Mouse (Mus musculus) left cerebral cortex, adult 2 months (tissue): ENCODE results near the gene Sla2. TPM values are rescaled to one million over a fixed set of nuclear protein-coding genes. Genes with fewer than 3 reads are reported as not detected.
"Not testable (repeated sequence)": the region's sequence is repeated elsewhere in the genome, so short reads cannot be mapped to it uniquely, and the experiment has no call there.

Source experiments
- DNase-seq, 2 experiments: peaks; one replicate each; pipeline ENCODE4 v3.0.0; 2021 to 2022; ENCODE audit warnings: low spot score in 2 of 2, mixed read lengths in 1 of 2; ENCODE audit errors: extremely low spot score in 1 of 2
- H3K27ac ChIP-seq: fragments of 200-600 bp; 2 replicates; pipeline ENCODE4 v1.8.1; 2022
- H3K4me3 ChIP-seq: fragments of 200-600 bp; 2 replicates; pipeline ENCODE4 v1.8.1; 2022
- CTCF ChIP-seq: fragments of 200-600 bp; IDR thresholded peaks from 2 replicates; pipeline ENCODE4 v1.8.1; 2022; ENCODE audit warnings: antibody characterized with exemption, mild to moderate bottlenecking, moderate library complexity
- intact Hi-C: fragments of 180-260 bp; cut with DNase I; formaldehyde crosslinking; loops from one replicate; pipeline ENCODE4 v1.15.1; 2025
- long read RNA-seq, 2 experiments: library from polyadenylated mRNA; stranded (forward); transcript quantifications; one replicate each; pipeline ENCODE4 v2.0.0; 2021; ENCODE audit warnings: borderline mapping rate in 2 of 2
- total RNA-seq, 2 experiments: library from RNA; stranded (reverse); gene quantifications; 2 replicates each; pipeline ENCODE4 v1.2.3; 2021

The Sla2 gene
- total RNA-seq = under 1 TPM; 0.41 to 0.51 TPM
- long read RNA-seq, experiment 1, partial matches to known transcripts = 0 of 1 reads
- long read RNA-seq, experiment 1, other reads (novel, unspliced or antisense) = 0 of 1 reads
- long read RNA-seq, experiment 2, partial matches to known transcripts = 0 of 1 reads
- long read RNA-seq, experiment 2, other reads (novel, unspliced or antisense) = 1 of 1 reads

DNA sequence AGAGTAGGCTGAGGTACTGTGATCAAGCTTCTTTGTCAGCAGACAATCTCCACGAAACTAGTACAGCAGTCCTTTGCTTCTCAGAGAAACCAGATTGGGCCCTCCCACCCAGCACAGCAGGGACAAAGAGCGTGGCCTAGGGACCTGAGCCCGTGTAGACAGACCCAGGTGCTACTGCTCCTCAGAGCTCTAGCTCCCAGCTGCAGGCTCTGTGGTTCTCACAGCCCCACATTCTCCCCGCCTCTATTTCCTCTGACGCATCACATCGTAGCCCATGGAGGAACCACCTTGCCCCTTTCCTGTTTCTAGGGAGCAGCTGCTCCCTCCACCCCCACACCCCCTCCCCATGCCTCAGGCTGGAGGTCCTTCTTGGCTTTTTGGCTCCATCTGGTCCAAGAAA is at the start of gene Sla2:
Sla2 (minus strand) TSS at position 176 of the 400 bp plus-strand sequence.
- intact Hi-C loops = no loop called here
- TF ChIP-seq CTCF = no peak
- no peak within 1 kb of the TSS for H3K4me3 ChIP-seq
- no peak for DNase-seq
- no peak within 1 kb of the TSS for H3K27ac ChIP-seq

DNA sequence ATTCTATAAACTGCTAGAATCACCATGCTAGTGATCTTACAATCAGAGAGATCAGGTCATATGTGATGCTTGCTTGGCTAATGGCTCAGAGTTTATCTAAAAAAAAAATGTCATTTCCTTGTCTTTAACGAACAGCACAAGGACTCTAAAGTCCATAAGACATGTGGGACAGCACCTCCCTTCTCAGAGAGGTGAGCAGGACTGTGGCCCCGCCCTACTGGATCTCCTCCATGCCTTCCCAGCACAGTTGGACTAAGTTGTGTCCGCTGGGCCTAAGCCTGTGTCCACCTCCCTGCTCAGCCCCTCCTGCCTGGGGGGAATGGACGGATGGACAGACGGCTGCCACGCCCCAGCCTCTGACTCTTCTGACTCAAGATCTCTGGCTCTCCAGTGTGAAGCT is 48.0 kb upstream of the Sla2 start:
- DNase-seq = no peak
- intact Hi-C loops = no loop called here
- Histone ChIP-seq H3K4me3 (no peak overlapping the region), H3K27ac (no peak overlapping the region)
- no peak for TF ChIP-seq CTCF

DNA sequence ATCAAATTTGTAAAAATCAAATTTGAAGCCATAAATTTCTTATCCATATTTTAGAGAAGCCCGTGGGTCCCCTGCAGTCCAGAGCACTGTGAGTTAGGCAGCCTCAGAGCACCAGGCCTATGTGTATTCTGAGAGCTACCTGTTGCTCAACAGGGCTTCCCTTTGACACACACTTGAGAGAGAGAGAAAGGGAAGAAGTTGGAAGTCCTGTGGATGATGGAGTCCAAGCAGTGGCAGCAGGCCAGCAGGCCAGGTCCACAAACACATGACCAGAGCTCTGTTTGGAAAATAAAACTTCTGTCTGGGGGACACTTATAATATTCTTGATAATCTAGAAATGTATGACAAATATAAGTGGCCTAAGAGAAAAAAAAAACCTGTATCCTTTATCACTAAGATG is 46.4 kb upstream of the Sla2 start:
- no peak for TF ChIP-seq CTCF
- Histone ChIP-seq H3K27ac (no peak overlapping the region), H3K4me3 (no peak overlapping the region)
- intact Hi-C loops = no loop called here
- no peak for DNase-seq

DNA sequence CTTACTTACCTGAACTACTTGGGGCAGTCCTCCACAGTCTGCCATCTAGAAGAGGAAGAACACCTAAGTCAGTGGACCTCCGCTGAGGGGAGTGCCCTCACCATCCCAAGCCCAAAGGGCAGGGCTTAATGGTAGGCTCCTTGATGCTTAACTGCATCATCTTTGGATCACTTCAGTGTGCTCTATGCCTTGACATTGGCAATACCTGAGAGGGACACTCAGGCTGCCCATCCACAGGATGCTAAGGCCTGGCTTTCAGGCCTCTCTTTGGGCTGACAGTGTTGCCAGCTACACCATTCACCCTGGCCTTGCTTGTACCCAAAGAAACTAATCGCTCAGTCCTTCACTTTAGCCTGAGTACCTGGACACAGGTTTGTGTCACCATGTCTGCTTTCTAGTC is 44.4 kb upstream of the Sla2 start:
- H3K27ac ChIP-seq = no peak overlapping the region
- intact Hi-C loops = no loop called here
- TF ChIP-seq CTCF = no peak
- no peak for DNase-seq
- no peak overlapping the region for H3K4me3 ChIP-seq

DNA sequence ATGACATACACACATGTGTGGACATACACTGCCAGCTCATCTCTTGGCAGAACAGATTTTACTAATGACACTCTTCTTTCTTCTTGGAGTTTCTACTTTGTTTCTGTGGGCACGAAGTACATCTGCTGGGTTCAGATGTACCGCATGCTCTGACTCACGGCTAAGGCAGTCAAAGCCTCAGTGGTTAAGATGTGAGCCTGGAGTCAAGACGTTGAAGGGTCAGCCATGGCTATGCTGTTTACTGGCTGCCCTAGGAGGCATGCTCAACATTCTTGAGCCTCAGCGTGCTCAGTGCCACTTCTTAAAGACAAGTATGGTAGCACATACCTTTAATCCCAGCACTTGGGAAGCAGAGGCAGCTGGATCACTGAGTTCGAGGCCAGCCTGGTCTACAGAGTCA is 43.6 kb upstream of the Sla2 start:
- intact Hi-C loops = no loop called here
- H3K27ac ChIP-seq = peak overlapping the region; percentile 6; the same call in 1 of the 2 replicates
- no peak overlapping the region for H3K4me3 ChIP-seq
- no peak for DNase-seq
- no peak for TF ChIP-seq CTCF

DNA sequence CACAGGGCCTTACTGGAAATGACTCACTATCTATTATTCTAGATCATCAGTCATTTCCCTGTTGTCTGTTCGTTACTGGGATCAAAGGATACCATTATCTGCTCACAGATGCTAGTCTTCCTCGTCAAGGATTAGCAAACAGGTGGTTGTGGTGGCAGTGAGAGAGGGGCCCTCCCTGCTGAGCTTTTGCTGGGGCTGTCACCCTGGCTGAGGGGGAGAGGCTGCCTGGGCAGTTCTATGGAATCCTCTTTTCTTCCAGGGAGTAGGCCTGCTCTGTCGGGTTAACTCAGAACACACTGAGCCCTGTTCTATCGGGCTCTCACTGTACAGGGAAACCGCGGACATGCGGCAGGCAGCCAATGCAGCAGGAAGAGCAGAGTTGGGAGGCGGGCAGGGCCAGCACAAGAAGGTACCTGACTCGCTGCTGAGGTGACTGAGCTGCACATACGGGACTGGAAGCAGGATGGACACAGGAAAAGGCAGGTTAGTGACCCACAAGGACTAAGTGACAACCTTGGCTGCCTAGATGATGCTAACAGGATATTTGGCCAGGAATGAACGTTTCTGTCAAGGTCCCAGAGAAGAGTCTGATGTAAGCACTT is 42.6 kb upstream of the Sla2 start:
- no peak overlapping the region for H3K4me3 ChIP-seq
- DNase-seq = no peak
- TF ChIP-seq CTCF = no peak
- intact Hi-C loops = no loop called here
- H3K27ac ChIP-seq = peak overlapping the region; percentile 12

DNA sequence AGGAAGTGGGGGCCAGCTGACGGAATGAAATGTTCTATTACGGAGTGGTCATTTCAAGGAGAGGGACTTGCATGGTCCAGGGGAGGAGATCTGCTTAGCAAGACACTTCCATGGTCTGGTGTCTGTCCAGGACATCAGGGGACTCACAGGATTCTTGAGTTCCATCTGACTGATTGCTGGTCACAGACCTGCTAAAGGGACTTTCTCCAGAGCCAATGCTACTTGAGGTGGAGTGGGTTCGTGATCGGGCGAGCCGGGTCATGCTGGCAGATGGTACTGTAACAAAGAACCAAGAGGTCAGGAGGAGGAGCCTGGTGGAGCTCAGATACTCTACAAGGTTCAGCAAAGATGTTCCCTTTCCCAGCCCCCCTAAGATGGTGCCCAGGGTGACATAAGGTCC is 41.6 kb upstream of the Sla2 start:
- DNase-seq = no peak
- Histone ChIP-seq H3K4me3 (no peak overlapping the region), H3K27ac (peak overlapping the region; percentile 73)
- intact Hi-C loops = no loop called here
- TF ChIP-seq CTCF = no peak

DNA sequence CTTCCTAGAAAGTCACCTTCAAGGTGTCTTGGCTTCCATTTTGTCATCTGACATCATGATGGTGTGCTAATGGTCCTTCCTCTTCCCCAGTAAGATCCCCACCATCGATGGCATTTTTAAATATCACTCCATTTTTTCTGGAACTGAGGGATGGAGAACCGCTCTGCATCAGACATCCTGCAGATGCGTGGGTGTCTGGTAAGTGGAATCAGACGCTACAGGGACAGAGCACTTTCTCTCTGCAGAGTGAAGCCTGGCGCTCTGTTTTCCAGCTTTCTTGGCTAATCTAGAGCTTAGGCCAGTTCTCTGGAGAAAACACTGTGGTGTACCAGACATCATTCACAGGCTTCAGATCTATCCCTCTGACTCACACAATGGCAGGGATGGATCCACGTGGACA is 40.7 kb upstream of the Sla2 start:
- Histone ChIP-seq H3K4me3 (no peak overlapping the region), H3K27ac (peak overlapping the region; percentile 73)
- no peak for TF ChIP-seq CTCF
- intact Hi-C loops = no loop called here
- no peak for DNase-seq

DNA sequence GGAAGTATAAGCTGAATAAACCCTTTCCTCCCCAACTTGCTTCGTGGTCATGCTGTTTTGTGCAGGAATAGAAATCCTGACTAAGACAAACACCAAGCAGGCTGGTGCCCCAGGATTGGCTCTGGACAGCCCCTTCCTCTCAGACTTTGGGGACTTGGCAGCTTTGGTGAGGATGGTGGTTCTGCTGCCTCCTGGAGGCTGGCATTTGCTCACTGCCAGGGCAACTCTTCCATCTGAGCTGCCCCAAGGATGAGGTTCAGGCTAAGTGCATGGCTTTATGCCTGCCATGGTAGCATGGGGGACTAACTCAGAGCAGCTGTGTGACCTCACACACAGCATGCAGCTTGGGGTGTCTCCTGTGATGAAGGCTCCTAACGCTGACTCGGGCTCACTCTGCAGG is 38.6 kb upstream of the Sla2 start:
- H3K27ac ChIP-seq, H3K4me3 ChIP-seq, intact Hi-C loops, DNase-seq: not testable (repeated sequence)

DNA sequence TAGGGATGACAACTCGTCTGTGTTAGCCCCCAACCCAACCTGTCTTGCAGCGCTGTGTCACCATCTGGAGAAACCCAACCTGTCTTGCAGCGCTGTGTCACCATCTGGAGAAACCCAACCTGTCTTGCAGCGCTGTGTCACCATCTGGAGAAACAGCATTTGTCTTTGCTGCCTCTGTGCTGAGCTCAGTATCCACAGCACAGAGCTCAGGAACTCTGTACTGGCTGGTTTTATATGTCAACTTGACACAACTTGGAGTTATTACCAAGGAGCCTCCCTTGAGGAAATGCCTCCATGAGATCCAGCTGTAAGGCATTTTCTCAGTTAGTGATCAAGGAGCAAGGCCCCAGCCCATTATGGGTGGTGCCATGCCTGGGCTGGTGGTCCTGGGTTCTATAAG is 38.1 kb upstream of the Sla2 start:
- DNase-seq, intact Hi-C loops, H3K4me3 ChIP-seq, H3K27ac ChIP-seq: not testable (repeated sequence)

DNA sequence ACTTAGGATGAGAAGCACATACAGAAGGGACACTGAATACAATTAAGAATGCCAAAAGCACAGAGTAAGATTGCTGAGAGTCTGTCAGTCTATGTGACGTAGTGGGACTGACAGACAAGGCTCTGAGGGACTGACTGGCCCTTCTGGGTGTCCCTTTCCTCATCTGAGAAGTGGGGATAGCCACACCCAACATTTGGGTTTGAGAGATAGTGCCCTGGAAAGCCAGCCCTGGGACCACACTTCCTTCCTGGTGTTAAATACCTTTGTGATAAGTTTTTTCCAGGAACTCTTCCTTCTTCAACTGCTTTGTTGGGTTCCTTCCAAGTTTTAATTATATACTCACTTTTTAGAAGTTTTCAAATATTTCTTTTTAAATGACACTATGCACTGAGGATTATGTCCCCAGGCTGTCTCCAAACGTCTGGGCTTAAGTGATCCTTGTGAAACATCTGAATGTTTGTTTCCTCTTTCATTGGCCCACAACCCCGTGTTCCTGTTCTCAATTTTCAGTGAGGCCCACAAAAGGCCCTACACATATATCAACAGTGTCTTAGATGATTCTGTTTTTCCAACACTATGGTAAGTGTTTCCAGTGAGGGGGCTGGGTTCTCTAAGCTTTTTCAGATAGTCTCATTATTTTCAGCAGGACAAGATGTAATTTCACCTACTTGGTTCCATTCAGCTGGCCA is 37.4 kb upstream of the Sla2 start:
- no peak for TF ChIP-seq CTCF
- Histone ChIP-seq H3K27ac (no peak overlapping the region), H3K4me3 (no peak overlapping the region)
- intact Hi-C loops = no loop called here
- no peak for DNase-seq

DNA sequence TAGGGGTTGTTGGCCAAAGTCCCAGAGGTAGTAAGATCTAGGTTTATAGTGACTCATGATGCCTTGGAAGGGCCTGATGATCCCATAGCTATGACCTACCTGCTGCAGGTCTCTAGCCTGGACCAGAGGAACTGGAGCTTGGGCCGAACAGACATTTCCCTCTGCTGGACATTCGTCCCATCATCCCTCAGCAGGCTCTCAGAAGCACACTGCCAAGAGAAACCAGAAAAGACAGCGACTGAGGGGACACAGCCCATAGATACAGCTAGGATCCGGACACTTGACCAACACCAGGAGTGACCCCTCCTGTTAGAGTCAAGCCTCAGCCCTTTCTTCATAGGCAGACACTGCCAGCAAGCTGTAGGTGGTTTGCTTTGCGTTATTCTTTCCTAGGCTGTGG is 36.1 kb upstream of the Sla2 start:
- intact Hi-C loops = no loop called here
- H3K27ac ChIP-seq = no peak overlapping the region
- no peak for TF ChIP-seq CTCF
- no peak for DNase-seq
- no peak overlapping the region for H3K4me3 ChIP-seq

DNA sequence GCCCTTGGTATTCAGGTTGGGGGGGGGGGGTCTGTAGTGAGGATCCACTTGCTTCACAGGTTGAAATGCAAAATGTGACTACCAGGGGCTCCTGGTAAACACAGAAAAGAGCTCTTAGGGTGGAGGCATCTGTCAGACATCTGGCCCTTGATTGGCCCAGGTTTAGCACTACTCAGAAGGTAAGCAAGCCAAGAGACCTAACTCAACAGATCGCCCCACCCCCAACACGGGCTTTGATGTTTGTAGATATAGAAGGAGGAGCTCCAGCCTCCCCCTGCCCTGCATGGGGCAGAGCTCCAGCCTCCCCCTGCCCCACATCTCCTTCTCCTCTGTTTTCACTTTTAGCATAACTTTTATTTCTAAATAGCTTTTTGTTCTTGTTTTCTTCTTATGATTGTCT is 32.8 kb upstream of the Sla2 start:
- intact Hi-C loops = no loop called here
- no peak for TF ChIP-seq CTCF
- Histone ChIP-seq H3K4me3 (no peak overlapping the region), H3K27ac (no peak overlapping the region)
- no peak for DNase-seq

DNA sequence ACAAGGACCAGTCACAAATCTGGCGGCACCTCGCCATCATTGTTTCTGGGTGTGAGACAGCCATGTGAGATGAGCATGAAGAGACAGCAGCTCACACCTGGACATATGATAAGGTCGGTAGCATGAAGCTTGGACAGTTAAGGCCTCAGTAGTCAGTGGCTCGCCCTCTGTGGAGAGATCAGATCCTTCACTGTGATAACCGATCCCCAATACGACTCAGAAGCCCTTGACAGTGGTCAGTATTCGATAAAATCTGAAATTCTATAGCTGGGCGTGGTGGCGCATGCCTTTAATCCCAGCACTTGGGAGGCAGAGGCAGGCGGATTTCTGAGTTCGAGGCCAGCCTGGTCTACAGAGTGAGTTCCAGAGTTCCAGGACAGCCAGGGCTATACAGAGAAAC is 32.2 kb upstream of the Sla2 start:
- H3K4me3 ChIP-seq, H3K27ac ChIP-seq, DNase-seq, intact Hi-C loops: not testable (repeated sequence)
